ENCODE assay signal across 10 mouse cellular contexts in the genomic region with DNA sequence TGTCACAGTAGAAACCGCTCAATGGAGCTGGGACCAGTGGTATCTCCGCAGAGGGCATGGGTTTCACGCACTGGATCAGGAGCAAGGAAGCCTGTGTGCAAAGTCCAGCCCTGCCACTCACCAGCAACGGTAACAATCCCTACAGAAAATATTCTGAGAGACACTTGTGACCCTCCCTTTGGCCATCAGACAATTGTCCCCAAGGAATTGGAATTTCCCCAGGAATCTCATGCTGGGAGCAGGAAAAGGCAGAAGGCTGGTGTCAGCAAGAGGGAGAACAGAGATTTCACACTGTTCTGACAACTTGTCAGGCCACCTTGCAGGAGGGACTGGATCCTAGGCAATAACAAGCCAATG.
DNase-seq lines count a peak whose midpoint lies in the region; ATAC-seq lines count a peak whose summit lies in the region.
"Had no signal": no experiment of that assay in that cellular context is flagged by ENCODE, and none has a peak within 500 bp of the region (broad histone marks: within the 10 kb centered on the region; RNA-seq: fewer than 3 reads in every experiment).

No protein-coding gene starts in this region.

- no peaks in the 10 kb centered on the region for H3K27me3 ChIP-seq in kidney, embryonic 14.5 days (ENCODE audit: control insufficient read depth, insufficient read depth, low read length)
- H3K27me3 ChIP-seq in embryonic facial prominence, embryonic 13.5 days: no peaks in the 10 kb centered on the region
- no peaks in the 10 kb centered on the region for H3K27me3 ChIP-seq in hindbrain, embryonic 11.5 days (ENCODE audit: control insufficient read depth, insufficient read depth, low read length)
- peaks cover 10% of the 10 kb centered on the region; the same call in 1 of the 2 replicates for H3K27me3 ChIP-seq in midbrain, embryonic 12.5 days
- H3K27me3 ChIP-seq: Patski had no signal

- H3K9ac ChIP-seq in kidney, embryonic 14.5 days (ENCODE audit: low read depth, low read length): peak overlapping the region; percentile 58; the same call in 1 of the 2 replicates
- H3K9ac ChIP-seq in embryonic facial prominence, embryonic 13.5 days: peak overlapping the region; percentile 64; the same call in 1 of the 2 replicates
- peak overlapping the region; percentile 28; the same call in 1 of the 2 replicates for H3K9ac ChIP-seq in hindbrain, embryonic 11.5 days (ENCODE audit: low read depth, low read length)
- no peak overlapping the region for H3K9ac ChIP-seq in midbrain, embryonic 12.5 days (replicated peaks)

- H3K27ac ChIP-seq in kidney, embryonic 14.5 days (ENCODE audit: low read depth, low read length): peak overlapping the region; percentile 97
- H3K27ac ChIP-seq in embryonic facial prominence, embryonic 13.5 days: peak overlapping the region; percentile 95
- peak overlapping the region; percentile 18; the same call in 1 of the 2 replicates for H3K27ac ChIP-seq in hindbrain, embryonic 11.5 days (ENCODE audit: low read depth, low read length)
- peak overlapping the region; percentile 70 for H3K27ac ChIP-seq in midbrain, embryonic 12.5 days (replicated peaks)

- no peak overlapping the region for H3K4me3 ChIP-seq in kidney, embryonic 14.5 days (ENCODE audit: low read length)
- H3K4me3 ChIP-seq in embryonic facial prominence, embryonic 13.5 days: no peak overlapping the region
- no peak overlapping the region for H3K4me3 ChIP-seq in hindbrain, embryonic 11.5 days (ENCODE audit: low read depth, low read length)
- no peak overlapping the region for H3K4me3 ChIP-seq in midbrain, embryonic 12.5 days

- peak overlapping the region; percentile 24; the same call in 1 of the 2 replicates for H3K4me2 ChIP-seq in kidney, embryonic 14.5 days (replicated peaks; ENCODE audit: low read depth, low read length)
- H3K4me2 ChIP-seq in embryonic facial prominence, embryonic 13.5 days: peak overlapping the region; percentile 51
- H3K4me2 ChIP-seq in hindbrain, embryonic 11.5 days (replicated peaks; ENCODE audit: low read depth, low read length): peak overlapping the region; percentile 25
- peak overlapping the region; percentile 35 for H3K4me2 ChIP-seq in midbrain, embryonic 12.5 days (replicated peaks)

- no peak for DNase-seq in kidney, adult 18-20 months
- DNase-seq in hindbrain, embryonic 11.5 days (ENCODE audit: low spot score): no peak
- DNase-seq in adrenal gland, adult (ENCODE audit: inconsistent age in 2 of 2, low spot score in 1 of 2): no peak
- no peak for DNase-seq in cerebellum, adult 9-10 months
- DNase-seq: thymus, postnatal 14 days had no signal

- H3K36me3 ChIP-seq in kidney, embryonic 14.5 days (ENCODE audit: control insufficient read depth, insufficient read depth, low read length): no peaks in the 10 kb centered on the region
- no peaks in the 10 kb centered on the region for H3K36me3 ChIP-seq in embryonic facial prominence, embryonic 13.5 days
- H3K36me3 ChIP-seq in hindbrain, embryonic 11.5 days (ENCODE audit: control insufficient read depth, insufficient read depth, low read length): no peaks in the 10 kb centered on the region
- no peaks in the 10 kb centered on the region for H3K36me3 ChIP-seq in midbrain, embryonic 12.5 days

- no peak for ATAC-seq in kidney, embryonic 14.5 days (ENCODE audit: low FRiP score, low TSS enrichment)
- no peak for ATAC-seq in embryonic facial prominence, embryonic 13.5 days (ENCODE audit: insufficient number of reproducible peaks, insufficient read depth, low FRiP score, low TSS enrichment, low read depth)
- no peak for ATAC-seq in hindbrain, embryonic 11.5 days (ENCODE audit: low FRiP score)
- no peak for ATAC-seq in midbrain, embryonic 12.5 days (ENCODE audit: low FRiP score, low read depth)
- no peak for ATAC-seq in erythroblast, adult 5-6 weeks (replicated peaks; ENCODE audit: low FRiP score, poor library complexity, severe bottlenecking)

- H3K4me1 ChIP-seq in kidney, embryonic 14.5 days (ENCODE audit: control insufficient read depth, insufficient read depth, low read length): peaks cover 94% of the 10 kb centered on the region
- H3K4me1 ChIP-seq in embryonic facial prominence, embryonic 13.5 days: peaks cover 98% of the 10 kb centered on the region
- peaks cover 18% of the 10 kb centered on the region for H3K4me1 ChIP-seq in hindbrain, embryonic 11.5 days (replicated peaks; ENCODE audit: control insufficient read depth, insufficient read depth, low read length)
- peaks cover 50% of the 10 kb centered on the region for H3K4me1 ChIP-seq in midbrain, embryonic 12.5 days

- WGBS in kidney, embryonic 14.5 days: 13% methylated on average over 4 of the region's 4 CpGs
- 17% methylated on average over 4 of the region's 4 CpGs for WGBS in embryonic facial prominence, embryonic 13.5 days
- 7% methylated on average over 4 of the region's 4 CpGs for WGBS in hindbrain, embryonic 11.5 days
- 5% methylated on average over 4 of the region's 4 CpGs for WGBS in midbrain, embryonic 12.5 days

- no peaks in the 10 kb centered on the region for H3K9me3 ChIP-seq in kidney, embryonic 14.5 days (ENCODE audit: control insufficient read depth, low read length)
- H3K9me3 ChIP-seq in embryonic facial prominence, embryonic 13.5 days: no peaks in the 10 kb centered on the region
- no peaks in the 10 kb centered on the region for H3K9me3 ChIP-seq in hindbrain, embryonic 11.5 days (ENCODE audit: control insufficient read depth, low read length)
- no peaks in the 10 kb centered on the region for H3K9me3 ChIP-seq in midbrain, embryonic 12.5 days

Comparison
In these comparisons a context has a peak if more than half of its experiments do, and no peak if none do; other contexts are left out.
1. H3K27ac ChIP-seq: peak in every context shown above with its lines; median percentile 97 in kidney, embryonic 14.5 days; 95 in embryonic facial prominence, embryonic 13.5 days; 70 in midbrain, embryonic 12.5 days; 18 in hindbrain, embryonic 11.5 days.